Mouse (Mus musculus) CH12.LX (cell line): Measurements from ENCODE around the gene Chd4. TPM values are rescaled to one million over a fixed set of nuclear protein-coding genes. Genes with fewer than 3 reads are reported as not detected.
A peak's percentile ranks its signal among the peaks of the same experiment; 100 is the strongest.

ENCODE experiments used
- DNase-seq: peaks from one replicate; pipeline ENCODE4 v3.0.0-alpha.2; 2013; ENCODE audit errors: extremely low read depth
- H3K27ac ChIP-seq: 2 replicates; pipeline ENCODE4 v1.5.1; 2012; ENCODE audit warnings: low read depth, mild to moderate bottlenecking, control low read depth, moderate library complexity; ENCODE audit not compliant: insufficient read depth
- H3K27me3 ChIP-seq: replicated peaks from 2 replicates; pipeline ENCODE3; 2012; ENCODE audit warnings: inconsistent platforms
- H3K36me3 ChIP-seq, 2 experiments: replicated peaks in 1 of 2; 2 replicates each; pipeline versions ENCODE3 to v1.6.1; 2012; ENCODE audit warnings: inconsistent platforms in 1 of 2, low read length in 1 of 2, mild to moderate bottlenecking in 1 of 2, mixed read lengths in 1 of 2, moderate library complexity in 1 of 2; ENCODE audit not compliant: control insufficient read depth in 1 of 2, insufficient read depth in 1 of 2
- H3K4me1 ChIP-seq, 2 experiments: 2 replicates each; pipeline ENCODE4 v1.6.1; 2012; ENCODE audit warnings: inconsistent platforms in 1 of 2, moderate library complexity in 1 of 2; ENCODE audit not compliant: insufficient read depth in 2 of 2, control insufficient read depth in 1 of 2
- H3K4me2 ChIP-seq: 2 replicates; pipeline ENCODE4 v1.6.1; 2012; ENCODE audit warnings: low read depth, mild to moderate bottlenecking, control low read depth; ENCODE audit not compliant: poor library complexity, insufficient read depth, severe bottlenecking
- H3K4me3 ChIP-seq, 3 experiments: fragments of 150-350 bp in 1 of 3; sonication (generic) in 1 of 3; replicated peaks in 1 of 3; 2 replicates each; pipeline versions ENCODE3 to v1.5.1; 2011 to 2012; ENCODE audit warnings: low read depth in 2 of 3, low read length in 2 of 3, mild to moderate bottlenecking in 2 of 3, moderate library complexity in 2 of 3, control low read depth in 1 of 3, improper control_type of control experiment in 1 of 3, inconsistent platforms in 1 of 3, mixed read lengths in 1 of 3; ENCODE audit not compliant: poor library complexity in 1 of 3
- H3K79me2 ChIP-seq: replicated peaks from 2 replicates; pipeline ENCODE4 v1.6.1; 2012; ENCODE audit warnings: mild to moderate bottlenecking, moderate library complexity; ENCODE audit not compliant: control insufficient read depth, poor library complexity, insufficient read depth, severe bottlenecking; ENCODE audit errors: extremely low read depth
- H3K9ac ChIP-seq: 2 replicates; pipeline ENCODE4 v1.6.1; 2012; ENCODE audit warnings: low read depth, mild to moderate bottlenecking, control low read depth, moderate library complexity; ENCODE audit not compliant: insufficient read depth
- H3K9me3 ChIP-seq: replicated peaks from 2 replicates; pipeline ENCODE3; 2012; ENCODE audit warnings: low read length, inconsistent platforms, mixed read lengths
- BHLHE40 ChIP-seq: IDR thresholded peaks from 2 replicates; pipeline ENCODE4 v1.6.1; 2011; ENCODE audit warnings: mild to moderate bottlenecking, low read depth, low read length, improper control_type of control experiment
- CHD1 ChIP-seq: IDR thresholded peaks from 2 replicates; pipeline ENCODE4 v1.6.1; 2012; ENCODE audit warnings: low read depth, low read length, improper control_type of control experiment, inconsistent platforms
- CHD2 ChIP-seq: IDR thresholded peaks from 2 replicates; pipeline ENCODE4 v1.6.1; 2011; ENCODE audit warnings: low read length, improper control_type of control experiment
- CTCF ChIP-seq, 2 experiments: IDR thresholded peaks in 1 of 2; conservative IDR thresholded peaks in 1 of 2; 2 replicates each; pipeline ENCODE4 v1.5.1; 2011 to 2012; ENCODE audit warnings: low read depth in 2 of 2, low read length in 2 of 2, improper control_type of control experiment in 1 of 2, inconsistent platforms in 1 of 2, mild to moderate bottlenecking in 1 of 2, moderate library complexity in 1 of 2
- E2F4 ChIP-seq: IDR thresholded peaks from 2 replicates; pipeline ENCODE4 v1.6.1; 2011; ENCODE audit warnings: low read depth, low read length, improper control_type of control experiment; ENCODE audit not compliant: insufficient replicate concordance
- ELF1 ChIP-seq: IDR thresholded peaks from 2 replicates; pipeline ENCODE4 v1.6.1; 2014; ENCODE audit warnings: low read depth, mild to moderate bottlenecking, inconsistent platforms, low read length, improper control_type of control experiment
- EP300 ChIP-seq: IDR thresholded peaks from 2 replicates; pipeline ENCODE4 v1.6.1; 2011; ENCODE audit warnings: low read length, improper control_type of control experiment
- ETS1 ChIP-seq: conservative IDR thresholded peaks from 2 replicates; pipeline ENCODE4 v1.6.1; 2012; ENCODE audit warnings: low read depth, mild to moderate bottlenecking, inconsistent platforms, low read length, improper control_type of control experiment, moderate library complexity
- GABPA ChIP-seq: IDR thresholded peaks from 2 replicates; pipeline ENCODE4 v1.6.1; 2012; ENCODE audit warnings: low read depth, low read length, improper control_type of control experiment, inconsistent platforms; ENCODE audit not compliant: insufficient replicate concordance
- HCFC1 ChIP-seq: IDR thresholded peaks from 2 replicates; pipeline ENCODE4 v1.6.1; 2012; ENCODE audit warnings: low read depth, mild to moderate bottlenecking, inconsistent platforms, low read length, improper control_type of control experiment
- IRF4 ChIP-seq: IDR thresholded peaks from 2 replicates; pipeline ENCODE4 v1.6.1; 2014; ENCODE audit warnings: low read depth, mild to moderate bottlenecking, inconsistent platforms, low read length, improper control_type of control experiment
- JUN ChIP-seq: IDR thresholded peaks from 2 replicates; pipeline ENCODE4 v1.6.1; 2011; ENCODE audit warnings: low read depth, mild to moderate bottlenecking, low read length, improper control_type of control experiment, moderate library complexity; ENCODE audit not compliant: insufficient read depth
- JUND ChIP-seq: conservative IDR thresholded peaks from 2 replicates; pipeline ENCODE4 v1.6.1; 2011; ENCODE audit warnings: low read depth, low read length, improper control_type of control experiment
- KAT2A ChIP-seq: IDR thresholded peaks from 2 replicates; pipeline ENCODE4 v1.6.1; 2012; ENCODE audit warnings: low read length, improper control_type of control experiment, inconsistent platforms; ENCODE audit not compliant: insufficient replicate concordance
- MAFK ChIP-seq: IDR thresholded peaks from 2 replicates; pipeline ENCODE4 v1.6.1; 2011; ENCODE audit warnings: low read length, improper control_type of control experiment; ENCODE audit not compliant: insufficient replicate concordance
- MAX ChIP-seq: IDR thresholded peaks from 2 replicates; pipeline ENCODE4 v1.6.1; 2011; ENCODE audit warnings: low read length, improper control_type of control experiment
- MAZ ChIP-seq: IDR thresholded peaks from 2 replicates; pipeline ENCODE4 v1.6.1; 2012; ENCODE audit warnings: low read depth, mild to moderate bottlenecking, inconsistent platforms, low read length, improper control_type of control experiment, moderate library complexity
- MEF2A ChIP-seq: IDR thresholded peaks from 2 replicates; pipeline ENCODE4 v1.6.1; 2014; ENCODE audit warnings: low read depth, mild to moderate bottlenecking, inconsistent platforms, low read length, improper control_type of control experiment, borderline replicate concordance
- MXI1 ChIP-seq: IDR thresholded peaks from 2 replicates; pipeline ENCODE4 v1.6.1; 2011; ENCODE audit warnings: mild to moderate bottlenecking, low read depth, low read length, improper control_type of control experiment
- MYC ChIP-seq: IDR thresholded peaks from 2 replicates; pipeline ENCODE4 v1.6.1; 2011; ENCODE audit warnings: low read depth, mild to moderate bottlenecking, improper control_type of control experiment, low read length
- NELFE ChIP-seq: IDR thresholded peaks from 2 replicates; pipeline ENCODE4 v1.6.1; 2011; ENCODE audit warnings: low read depth, low read length, improper control_type of control experiment
- NRF1 ChIP-seq: IDR thresholded peaks from 2 replicates; pipeline ENCODE4 v1.6.1; 2014; ENCODE audit warnings: low read depth, mild to moderate bottlenecking, inconsistent platforms, low read length, improper control_type of control experiment, moderate library complexity
- PAX5 ChIP-seq: IDR thresholded peaks from 2 replicates; pipeline ENCODE4 v1.6.1; 2012; ENCODE audit warnings: low read length, inconsistent platforms, mixed read lengths
- POLR2A ChIP-seq: IDR thresholded peaks from 2 replicates; pipeline ENCODE4 v1.6.1; 2011; ENCODE audit warnings: low read depth, mild to moderate bottlenecking, improper control_type of control experiment, low read length
- POLR2AphosphoS2 ChIP-seq: IDR thresholded peaks from 2 replicates; pipeline ENCODE4 v1.6.1; 2011; ENCODE audit warnings: low read depth, low read length, improper control_type of control experiment
- RAD21 ChIP-seq: IDR thresholded peaks from 2 replicates; pipeline ENCODE4 v1.6.1; 2011; ENCODE audit warnings: low read depth, mild to moderate bottlenecking, low read length, improper control_type of control experiment, moderate library complexity
- RCOR1 ChIP-seq: conservative IDR thresholded peaks from 2 replicates; pipeline ENCODE4 v1.6.1; 2012; ENCODE audit warnings: low read depth, mild to moderate bottlenecking, inconsistent platforms, low read length, improper control_type of control experiment
- SIN3A ChIP-seq: IDR thresholded peaks from 2 replicates; pipeline ENCODE4 v1.6.1; 2012; ENCODE audit warnings: low read length, improper control_type of control experiment, inconsistent platforms
- SMC3 ChIP-seq: IDR thresholded peaks from 2 replicates; pipeline ENCODE4 v1.6.1; 2011; ENCODE audit warnings: low read depth, low read length, improper control_type of control experiment
- TBP ChIP-seq: conservative IDR thresholded peaks from 2 replicates; pipeline ENCODE4 v1.6.1; 2011; ENCODE audit warnings: low read depth, low read length, improper control_type of control experiment
- TCF12 ChIP-seq: IDR thresholded peaks from 2 replicates; pipeline ENCODE4 v1.6.1; 2014; ENCODE audit warnings: low read depth, mild to moderate bottlenecking, inconsistent platforms, low read length, improper control_type of control experiment
- UBTF ChIP-seq: IDR thresholded peaks from 2 replicates; pipeline ENCODE4 v1.6.1; 2012; ENCODE audit warnings: low read depth, mild to moderate bottlenecking, inconsistent platforms, low read length, improper control_type of control experiment, moderate library complexity
- USF1 ChIP-seq: IDR thresholded peaks from 2 replicates; pipeline ENCODE4 v1.6.1; 2014; ENCODE audit warnings: low read depth, mild to moderate bottlenecking, inconsistent platforms, low read length, improper control_type of control experiment
- USF2 ChIP-seq: conservative IDR thresholded peaks from 2 replicates; pipeline ENCODE4 v1.6.1; 2011; ENCODE audit warnings: low read depth, low read length, improper control_type of control experiment
- ZC3H11A ChIP-seq: IDR thresholded peaks from 2 replicates; pipeline ENCODE4 v1.6.1; 2012; ENCODE audit warnings: low read depth, mild to moderate bottlenecking, inconsistent platforms, low read length, improper control_type of control experiment
- ZKSCAN1 ChIP-seq: IDR thresholded peaks from 2 replicates; pipeline ENCODE4 v1.6.1; 2012; ENCODE audit warnings: low read depth, inconsistent platforms, low read length, improper control_type of control experiment, borderline replicate concordance
- ZMIZ1 ChIP-seq: IDR thresholded peaks from 2 replicates; pipeline ENCODE4 v1.6.1; 2012; ENCODE audit warnings: low read depth, mild to moderate bottlenecking, inconsistent platforms, low read length, improper control_type of control experiment
- ZNF384 ChIP-seq: IDR thresholded peaks from 2 replicates; pipeline ENCODE4 v1.6.1; 2012; ENCODE audit warnings: low read depth, low read length, improper control_type of control experiment, inconsistent platforms
- dilution Hi-C: fragments of 300-500 bp; cut with MboI; formaldehyde crosslinking; loops from 2 replicates; pipeline ENCODE4 v1.14.3; 2020; ENCODE audit warnings: low sequenced_read_pairs; ENCODE audit not compliant: extremely low pct_unique_long_range_greater_than_20kb, extremely low pct_ligation_motif_present
- in situ Hi-C: fragments of 300-500 bp; cut with MboI; formaldehyde crosslinking; loops from 3 replicates; pipeline ENCODE4 v1.14.3; 2019; ENCODE audit warnings: low sequenced_read_pairs, low pct_ligation_motif_present, low pct_unique_long_range_greater_than_20kb, mixed read lengths
- polyA plus RNA-seq: library from polyadenylated mRNA; unstranded; fragments of >175 nt; gene quantifications from 2 replicates; pipeline ENCODE4 v1.2.1, GENCODE M21; 2012; ENCODE audit warnings: low read depth; ENCODE audit not compliant: insufficient read length
- total RNA-seq, 2 experiments: library from RNA; depleted of rRNA; stranded (reverse); fragments of 300-350 nt in 1 of 2; fragments of >200 nt in 1 of 2; gene quantifications; 2 replicates each; pipeline ENCODE4 v1.2.3; 2012 to 2014

The Chd4 gene
- total and polyA plus RNA-seq, 3 experiments = 72.7 to 200 (median 165) TPM

GRCm38 (mm10) chr6:125165328-125165891 lies 69.6 kb downstream of the Chd4 start:
- H3K4me1 ChIP-seq = peaks cover 11 to 35% of the 10 kb centered on the region in 2 experiments
- H3K36me3 ChIP-seq = peaks cover 59 to 71% of the 10 kb centered on the region in 2 experiments
- peaks cover 21% of the 10 kb centered on the region for H3K79me2 ChIP-seq
- H3K27ac ChIP-seq = peak overlapping the region; percentile 83
- DNase-seq = peak; percentile 97
- in situ Hi-C loops (no loop called here), dilution Hi-C loops (no loop called here)
- TF ChIP-seq ZNF384 (no peak), USF2 (no peak), UBTF (peak; percentile 69; the same call in 1 of the 2 replicates), CTCF (conservative IDR thresholded peaks at IDR 0.05 in 1 of 2, IDR thresholded peaks at IDR 0.05 in 1 of 2; ENCODE audit: low read depth in 2 of 2, low read length in 2 of 2) (no peak), ELF1 (peak; percentile 69), MAZ (peak; percentile 93), CHD1 (no peak; the same call in 1 of the 2 replicates), SMC3 (no peak), MYC (peak; percentile 90), GABPA (no peak), BHLHE40 (peak; percentile 87), MXI1 (peak; percentile 99), TBP (peak; percentile 97), IRF4 (peak; percentile 69), POLR2AphosphoS2 (peak; percentile 99), ZC3H11A (no peak), MAFK (no peak), MEF2A (peak; percentile 76), PAX5 (no peak), CHD2 (peak; percentile 91), SIN3A (peak; percentile 92), NELFE (peak; percentile 100), EP300 (no peak), JUN (no peak), HCFC1 (peak; percentile 51; the same call in 1 of the 2 replicates), TCF12 (peak; percentile 97), ZKSCAN1 (no peak), MAX (peak; percentile 85), RAD21 (no peak), JUND (no peak), KAT2A (0 out of 2 replicates have a peak, but pooled peaks have one; percentile 17), RCOR1 (no peak), ETS1 (peak; percentile 43; the same call in 1 of the 2 replicates), E2F4 (peak; percentile 22; the same call in 1 of the 2 replicates), NRF1 (peak; percentile 31; the same call in 1 of the 2 replicates), POLR2A (peak; percentile 100), USF1 (no peak), ZMIZ1 (peak; percentile 100)
- peak overlapping the region; percentile 81 for H3K4me2 ChIP-seq
- H3K4me3 ChIP-seq = peak overlapping the region; percentile 75 to 100 (median 87)
- no peaks in the 10 kb centered on the region for H3K9me3 ChIP-seq
- H3K9ac ChIP-seq = peak overlapping the region; percentile 90
- no peaks in the 10 kb centered on the region for H3K27me3 ChIP-seq
